Mouse (Mus musculus): ENCODE results near the gene Ahsg.

DNA sequence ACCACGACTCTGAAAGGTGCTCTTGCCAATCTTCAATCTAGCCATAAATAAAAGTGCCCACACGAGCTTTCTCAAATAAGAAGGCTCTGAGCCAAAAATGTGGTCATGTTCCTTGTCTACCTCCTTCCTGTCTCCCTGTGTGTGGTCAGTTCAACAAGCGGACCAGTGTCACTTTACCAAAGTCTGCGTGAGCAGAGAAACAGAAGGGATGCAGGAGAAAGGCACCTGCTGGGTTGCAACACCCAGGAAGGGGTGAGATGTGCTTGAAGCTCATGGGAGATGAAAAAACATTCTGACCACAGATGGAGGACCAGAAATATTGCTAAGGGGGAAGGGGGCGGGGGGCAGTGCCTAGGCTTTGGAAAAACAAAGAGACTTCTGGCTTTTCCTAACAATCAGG is 8.3 kb downstream of the Ahsg start:
- TF ChIP-seq CTCF (IDR thresholded peaks at IDR 0.05; ENCODE audit: extremely low read depth, insufficient read depth, insufficient read length, insufficient replicate concordance) = no peak
- TF ChIP-seq POLR2A (IDR thresholded peaks at IDR 0.05; ENCODE audit: low read depth, low read length) = no peak
